Mouse (Mus musculus) C2C12 (cell line): ENCODE data around the gene Aldoart2.

Source experiments
- CTCF ChIP-seq: IDR thresholded peaks from one replicate; pipeline ENCODE4 v1.5.1; 2011; ENCODE audit not compliant: control insufficient read depth, insufficient read depth, insufficient read length
- FOSL1 ChIP-seq: IDR thresholded peaks from one replicate; pipeline ENCODE4 v1.8.0; 2011; ENCODE audit warnings: mild to moderate bottlenecking, low read length; ENCODE audit not compliant: poor library complexity, insufficient read depth, severe bottlenecking
- MAX ChIP-seq: IDR thresholded peaks from one replicate; pipeline ENCODE4 v1.6.1; 2011; ENCODE audit warnings: mild to moderate bottlenecking, control low read depth
- MYOD1 ChIP-seq: IDR thresholded peaks from one replicate; pipeline ENCODE4 v1.6.1; 2011; ENCODE audit warnings: low read depth; ENCODE audit not compliant: control insufficient read depth, insufficient read length
- MYOG ChIP-seq: IDR thresholded peaks from one replicate; pipeline ENCODE4 v1.6.1; 2011; ENCODE audit not compliant: control insufficient read depth, insufficient read length; ENCODE audit errors: extremely low read depth

DNA sequence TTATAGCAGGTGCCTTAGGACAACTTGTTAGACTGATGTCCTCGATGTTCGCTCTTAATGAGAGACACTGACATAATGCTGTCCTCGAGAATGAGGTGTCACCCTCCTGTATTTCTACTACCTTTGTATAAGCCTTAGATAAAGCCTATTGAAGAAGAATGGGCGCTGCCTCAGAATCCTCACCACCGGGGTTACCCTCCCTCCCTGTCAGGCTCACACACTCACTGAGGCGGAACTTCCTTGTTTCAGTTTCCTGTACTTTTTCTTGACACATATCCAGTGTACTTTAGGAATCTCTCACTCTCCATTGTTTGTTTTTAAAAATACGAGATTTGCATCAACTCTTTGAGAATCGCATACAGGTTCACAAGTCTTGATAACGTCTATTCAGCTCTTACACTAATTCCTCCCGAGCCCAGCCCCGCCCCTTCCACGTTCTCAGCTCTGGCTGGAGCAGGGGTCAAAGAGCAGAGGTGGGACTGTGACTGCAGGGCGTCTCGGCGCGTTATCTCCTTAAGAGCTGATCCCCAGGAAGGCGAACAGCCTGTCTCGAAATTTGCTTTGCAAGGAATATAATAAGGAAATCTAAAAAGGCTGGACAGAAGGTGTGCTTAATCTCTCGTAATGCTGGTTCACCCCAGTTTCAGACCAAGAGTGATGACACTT, 4.9 kb upstream of the Aldoart2 start:
- TF ChIP-seq MAX: no peak
- TF ChIP-seq MYOG: no peak
- TF ChIP-seq CTCF: no peak
- TF ChIP-seq MYOD1: no peak
- TF ChIP-seq FOSL1: no peak
